Mouse (Mus musculus): ENCODE measurements around the gene Tgm5. TPM values are rescaled to one million over a fixed set of nuclear protein-coding genes. Genes with fewer than 3 reads are reported as not detected.
A peak's percentile ranks its signal among the peaks of the same experiment; 100 is the strongest.

The Tgm5 gene
- total and polyA plus RNA-seq, 3 experiments: not detected

- no peaks in the 10 kb centered on the region for H3K27me3 ChIP-seq (replicated peaks)
- peak within 1 kb of the TSS; percentile 29 for H3K9ac ChIP-seq (ENCODE audit: insufficient read depth, low read depth)
- H3K79me2 ChIP-seq (replicated peaks; ENCODE audit: control insufficient read depth, extremely low read depth, insufficient read depth, poor library complexity, severe bottlenecking): 0 out of 2 replicates have a peak, but pooled peaks cover 2% of the 10 kb centered on the region
- H3K27ac ChIP-seq (ENCODE audit: insufficient read depth, low read depth): no peak within 1 kb of the TSS
- dilution Hi-C loops (cut with MboI; ENCODE audit: extremely low pct_ligation_motif_present, extremely low pct_unique_long_range_greater_than_20kb, low sequenced_read_pairs): no loop called here
- no peaks in the 10 kb centered on the region for H3K9me3 ChIP-seq (replicated peaks; ENCODE audit: low read length)
- in situ Hi-C loops (cut with MboI; ENCODE audit: low pct_ligation_motif_present, low pct_unique_long_range_greater_than_20kb, low sequenced_read_pairs): no loop called here
- peak; percentile 94 for DNase-seq (ENCODE audit: extremely low read depth)
- H3K4me1 ChIP-seq (ENCODE audit: control insufficient read depth in 1 of 2, insufficient read depth in 2 of 2): peaks cover 2 to 13% of the 10 kb centered on the region in 2 experiments; a peak in 2 of 4 replicates
- H3K4me2 ChIP-seq (ENCODE audit: insufficient read depth, low read depth, poor library complexity, severe bottlenecking): peak within 1 kb of the TSS; percentile 96
- peaks cover 13 to 32% of the 10 kb centered on the region in 2 experiments for H3K36me3 ChIP-seq (replicated peaks in 1 of 2; ENCODE audit: control insufficient read depth in 1 of 2, insufficient read depth in 1 of 2, low read length in 1 of 2)
- H3K4me3 ChIP-seq (replicated peaks in 1 of 3; ENCODE audit: low read depth in 2 of 3, low read length in 2 of 3, poor library complexity in 1 of 3): peak within 1 kb of the TSS; percentile 70 to 91 (median 90)
- TF ChIP-seq SIN3A (IDR thresholded peaks at IDR 0.05; ENCODE audit: low read length): peak; percentile 98
- TF ChIP-seq MYC (IDR thresholded peaks at IDR 0.05; ENCODE audit: low read depth, low read length): no peak
- peak; percentile 49; the same call in 1 of the 2 replicates for TF ChIP-seq CHD2 (IDR thresholded peaks at IDR 0.05; ENCODE audit: low read length)
- TF ChIP-seq KAT2A (IDR thresholded peaks at IDR 0.05; ENCODE audit: insufficient replicate concordance, low read length): no peak
- peak; percentile 67; the same call in 1 of the 2 replicates for TF ChIP-seq MAZ (IDR thresholded peaks at IDR 0.05; ENCODE audit: low read depth, low read length)
- TF ChIP-seq MXI1 (IDR thresholded peaks at IDR 0.05; ENCODE audit: low read depth, low read length): peak; percentile 83
- peak; percentile 44; the same call in 1 of the 2 replicates for TF ChIP-seq IRF4 (IDR thresholded peaks at IDR 0.05; ENCODE audit: low read depth, low read length)
- no peak for TF ChIP-seq RCOR1 (conservative IDR thresholded peaks at IDR 0.05; ENCODE audit: low read depth, low read length)
- TF ChIP-seq UBTF (IDR thresholded peaks at IDR 0.05; ENCODE audit: low read depth, low read length): no peak
- TF ChIP-seq MAX (IDR thresholded peaks at IDR 0.05; ENCODE audit: low read length): peak; percentile 61
- no peak for TF ChIP-seq ZC3H11A (IDR thresholded peaks at IDR 0.05; ENCODE audit: low read depth, low read length)
- TF ChIP-seq MEF2A (IDR thresholded peaks at IDR 0.05; ENCODE audit: borderline replicate concordance, low read depth, low read length): no peak
- no peak for TF ChIP-seq ETS1 (conservative IDR thresholded peaks at IDR 0.05; ENCODE audit: low read depth, low read length)
- TF ChIP-seq EP300 (IDR thresholded peaks at IDR 0.05; ENCODE audit: low read length): no peak
- no peak for TF ChIP-seq NRF1 (IDR thresholded peaks at IDR 0.05; ENCODE audit: low read depth, low read length)
- peak; percentile 77 for TF ChIP-seq POLR2A (IDR thresholded peaks at IDR 0.05; ENCODE audit: low read depth, low read length)
- TF ChIP-seq CTCF (conservative IDR thresholded peaks at IDR 0.05 in 1 of 2, IDR thresholded peaks at IDR 0.05 in 1 of 2; ENCODE audit: low read depth in 2 of 2, low read length in 2 of 2): no peak
- TF ChIP-seq USF1 (IDR thresholded peaks at IDR 0.05; ENCODE audit: low read depth, low read length): no peak
- no peak for TF ChIP-seq ZKSCAN1 (IDR thresholded peaks at IDR 0.05; ENCODE audit: borderline replicate concordance, low read depth, low read length)
- peak; percentile 75 for TF ChIP-seq NELFE (IDR thresholded peaks at IDR 0.05; ENCODE audit: low read depth, low read length)
- peak; percentile 81 for TF ChIP-seq HCFC1 (IDR thresholded peaks at IDR 0.05; ENCODE audit: low read depth, low read length)
- peak; percentile 75 for TF ChIP-seq TCF12 (IDR thresholded peaks at IDR 0.05; ENCODE audit: low read depth, low read length)
- peak; percentile 66; the same call in 1 of the 2 replicates for TF ChIP-seq ZMIZ1 (IDR thresholded peaks at IDR 0.05; ENCODE audit: low read depth, low read length)
- TF ChIP-seq JUND (conservative IDR thresholded peaks at IDR 0.05; ENCODE audit: low read depth, low read length): no peak
- peak; percentile 72; the same call in 1 of the 2 replicates for TF ChIP-seq TBP (conservative IDR thresholded peaks at IDR 0.05; ENCODE audit: low read depth, low read length)
- peak; percentile 98 for TF ChIP-seq ELF1 (IDR thresholded peaks at IDR 0.05; ENCODE audit: low read depth, low read length)
These were observed 77.5 kb downstream of the Tgm5 start, which contains the start of gene Ccndbp1 for GRCm38 (mm10) chr2:121007925-121008663. Gene Ccndbp1 (plus strand): TSS chr2:121008403.
